Mouse (Mus musculus) liver, postnatal 0 days (tissue): ENCODE results near the gene Rpap2. TPM values are rescaled to one million over a fixed set of nuclear protein-coding genes. Genes with fewer than 3 reads are reported as not detected.

Source experiments
- ATAC-seq: fragments of 200-750 bp; cut with Nextera tagmentation; 2 replicates; pipeline ENCODE4 v1.8.0; 2017; ENCODE audit warnings: mild to moderate bottlenecking, moderate library complexity
- DNase-seq: peaks from one replicate; pipeline ENCODE4 v3.0.0-alpha.2; 2016
- H3K27ac ChIP-seq: fragments of 300-500 bp; sonication (generic); 2 replicates; pipeline ENCODE4 v1.5.1; 2014; ENCODE audit warnings: antibody characterized with exemption, moderate library complexity, mild to moderate bottlenecking, low read depth
- H3K27me3 ChIP-seq: fragments of 300-500 bp; sonication (generic); 2 replicates; pipeline ENCODE4 v1.6.1; 2014; ENCODE audit warnings: low read length, control low read depth, mixed read lengths; ENCODE audit not compliant: insufficient read depth
- H3K36me3 ChIP-seq: fragments of 300-500 bp; sonication (generic); replicated peaks from 2 replicates; pipeline ENCODE4 v1.6.1; 2014; ENCODE audit warnings: mild to moderate bottlenecking, control low read depth, low read length, moderate library complexity, mixed read lengths; ENCODE audit not compliant: insufficient read depth
- H3K4me1 ChIP-seq: fragments of 300-500 bp; sonication (generic); 2 replicates; pipeline ENCODE4 v1.6.1; 2014; ENCODE audit warnings: antibody characterized with exemption, mild to moderate bottlenecking, control low read depth; ENCODE audit not compliant: insufficient read depth
- H3K4me2 ChIP-seq: fragments of 300-500 bp; sonication (generic); 2 replicates; pipeline ENCODE4 v1.6.1; 2014; ENCODE audit warnings: low read depth, mild to moderate bottlenecking, low read length, moderate library complexity, mixed read lengths
- H3K4me3 ChIP-seq: fragments of 300-500 bp; sonication (generic); 2 replicates; pipeline ENCODE4 v1.5.1; 2014; ENCODE audit warnings: low read depth, low read length
- H3K9ac ChIP-seq: fragments of 300-500 bp; sonication (generic); replicated peaks from 2 replicates; pipeline ENCODE4 v1.6.1; 2014; ENCODE audit warnings: mild to moderate bottlenecking, moderate library complexity
- H3K9me3 ChIP-seq: fragments of 300-500 bp; sonication (generic); 2 replicates; pipeline ENCODE4 v1.6.1; 2016; ENCODE audit warnings: mild to moderate bottlenecking, control low read depth, low read length, mixed read lengths
- CTCF ChIP-seq: sonication (generic); IDR thresholded peaks from 2 replicates; pipeline ENCODE4 v1.5.1; 2016; ENCODE audit warnings: antibody characterized with exemption, low read depth
- EP300 ChIP-seq: IDR thresholded peaks from 2 replicates; pipeline ENCODE4 v1.6.1; 2016; ENCODE audit warnings: antibody characterized with exemption, low read depth, mild to moderate bottlenecking
- WGBS: fragments of 180-500 bp; shearing (Covaris S2); extraction: QIAGEN DNeasy Blood & Tissue Kit; methylation state at CpG from one replicate; pipeline ENCODE4 v1.1.7; 2014; ENCODE audit not compliant: insufficient replicate concordance; 5-methylcytosine and 5-hydroxymethylcytosine counted together
- polyA plus RNA-seq: library from polyadenylated mRNA; unstranded; fragments of >200 nt; fragmentation: Nextera tagmentation; extraction: Ambion mirVana; gene quantifications from 2 replicates; pipeline ENCODE4 v1.2.1, GENCODE M21; 2015

The Rpap2 gene
- polyA plus RNA-seq, 1 experiment from 2014 or later = 5.5 TPM

- ATAC-seq = no peak
- 17% methylated on average over 4 of the region's 4 CpGs for WGBS
- Histone ChIP-seq H3K27ac (no peak overlapping the region), H3K9me3 (no peaks in the 10 kb centered on the region), H3K4me1 (peaks cover 5% of the 10 kb centered on the region; the same call in 1 of the 2 replicates), H3K9ac (peak overlapping the region; percentile 67), H3K4me3 (peak overlapping the region; percentile 64), H3K4me2 (peak overlapping the region; percentile 85), H3K27me3 (no peaks in the 10 kb centered on the region), H3K36me3 (peaks cover 9% of the 10 kb centered on the region)
- TF ChIP-seq CTCF = no peak
- no peak for DNase-seq
Measured at GRCm38 (mm10) chr5:107598380-107598779, 1.2 kb downstream of the Rpap2 start.

GRCm38 (mm10) chr5:107611224-107611623 lies 14.1 kb downstream of the Rpap2 start:
- H3K4me1 ChIP-seq = no peaks in the 10 kb centered on the region
- no peak overlapping the region for H3K4me3 ChIP-seq
- no peak overlapping the region for H3K9ac ChIP-seq
- TF ChIP-seq EP300 (no peak), CTCF (peak; percentile 92)
- WGBS = 5% methylated on average over 2 of the region's 2 CpGs
- no peaks in the 10 kb centered on the region for H3K9me3 ChIP-seq
- H3K27me3 ChIP-seq = no peaks in the 10 kb centered on the region
- ATAC-seq = peak; percentile 45; the same call in 1 of the 2 replicates
- peak; percentile 55 for DNase-seq
- H3K4me2 ChIP-seq = no peak overlapping the region
- peaks cover 15% of the 10 kb centered on the region for H3K36me3 ChIP-seq
- no peak overlapping the region for H3K27ac ChIP-seq

GRCm38 (mm10) chr5:107617986-107618385 lies 20.8 kb downstream of the Rpap2 start:
- TF ChIP-seq CTCF = no peak
- no peak for TF ChIP-seq EP300
- 77% methylated on average over 6 of the region's 6 CpGs for WGBS
- Histone ChIP-seq H3K27me3 (no peaks in the 10 kb centered on the region), H3K9ac (no peak overlapping the region), H3K4me3 (no peak overlapping the region), H3K4me1 (no peaks in the 10 kb centered on the region), H3K4me2 (no peak overlapping the region), H3K27ac (no peak overlapping the region), H3K9me3 (no peaks in the 10 kb centered on the region), H3K36me3 (peaks cover 25% of the 10 kb centered on the region)
- DNase-seq (no peak), ATAC-seq (no peak)

- Histone ChIP-seq H3K27me3 (no peaks in the 10 kb centered on the region), H3K4me1 (no peaks in the 10 kb centered on the region), H3K4me2 (no peak overlapping the region), H3K9me3 (no peaks in the 10 kb centered on the region), H3K36me3 (peaks cover 18% of the 10 kb centered on the region), H3K4me3 (no peak overlapping the region), H3K27ac (no peak overlapping the region), H3K9ac (no peak overlapping the region)
- WGBS = 56% methylated on average over 3 of the region's 3 CpGs
- DNase-seq (no peak), ATAC-seq (no peak)
- TF ChIP-seq CTCF = no peak
Measured at GRCm38 (mm10) chr5:107621327-107621726, 24.2 kb downstream of the Rpap2 start.

- Histone ChIP-seq H3K4me3 (no peak overlapping the region), H3K4me1 (no peaks in the 10 kb centered on the region), H3K36me3 (peaks cover 11% of the 10 kb centered on the region), H3K27me3 (no peaks in the 10 kb centered on the region), H3K9me3 (no peaks in the 10 kb centered on the region), H3K4me2 (no peak overlapping the region), H3K27ac (no peak overlapping the region), H3K9ac (no peak overlapping the region)
- TF ChIP-seq EP300 (no peak), CTCF (no peak)
- 82% methylated on average over 4 of the region's 4 CpGs for WGBS
- DNase-seq (no peak), ATAC-seq (no peak)
Measured at GRCm38 (mm10) chr5:107633651-107634050, 36.5 kb downstream of the Rpap2 start.

- TF ChIP-seq CTCF (no peak), EP300 (no peak)
- DNase-seq (no peak), ATAC-seq (no peak)
- WGBS = 75% methylated on average over 1 of the region's 1 CpGs
- no peaks in the 10 kb centered on the region for H3K4me1 ChIP-seq
- H3K4me2 ChIP-seq = no peak overlapping the region
- H3K9ac ChIP-seq = no peak overlapping the region
- no peaks in the 10 kb centered on the region for H3K27me3 ChIP-seq
- no peak overlapping the region for H3K27ac ChIP-seq
- no peaks in the 10 kb centered on the region; the same call in 1 of the 2 replicates for H3K36me3 ChIP-seq
- H3K4me3 ChIP-seq = no peak overlapping the region
- no peaks in the 10 kb centered on the region for H3K9me3 ChIP-seq
Measured at GRCm38 (mm10) chr5:107637106-107637505, 39.9 kb downstream of the Rpap2 start.

- WGBS = 74% methylated on average over 8 of the region's 8 CpGs
- no peak overlapping the region for H3K4me3 ChIP-seq
- ATAC-seq (no peak), DNase-seq (no peak)
- peaks cover 4% of the 10 kb centered on the region for H3K36me3 ChIP-seq
- TF ChIP-seq EP300 = no peak
- TF ChIP-seq CTCF = no peak
- no peaks in the 10 kb centered on the region for H3K4me1 ChIP-seq
- no peaks in the 10 kb centered on the region for H3K9me3 ChIP-seq
- H3K9ac ChIP-seq = no peak overlapping the region
- no peaks in the 10 kb centered on the region for H3K27me3 ChIP-seq
- H3K27ac ChIP-seq = no peak overlapping the region
- no peak overlapping the region for H3K4me2 ChIP-seq
Measured at GRCm38 (mm10) chr5:107638366-107638765, 41.2 kb downstream of the Rpap2 start.
